In genomic region chr7:49493210-49493609, GRCm38 (mm10) we compare ENCODE assay signal across 9 mouse cellular contexts.
DNase-seq lines count a peak whose midpoint lies in the region; ATAC-seq and TF ChIP-seq lines count a peak whose summit lies in the region.
"Had no signal": no experiment of that assay in that cellular context is flagged by ENCODE, and none has a peak within 500 bp of the region (broad histone marks: within the 10 kb centered on the region; RNA-seq: fewer than 3 reads in every experiment).

No protein-coding gene starts in this region.

- H3K36me3 ChIP-seq in liver, embryonic 15.5 days (replicated peaks) = 0 out of 2 replicates have a peak, but pooled peaks cover 3% of the 10 kb centered on the region
- no peaks in the 10 kb centered on the region for H3K36me3 ChIP-seq in forebrain, embryonic 12.5 days (replicated peaks)
- H3K36me3 ChIP-seq in heart, embryonic 11.5 days (ENCODE audit: control insufficient read depth, insufficient read depth, low read length) = no peaks in the 10 kb centered on the region; the same call in 1 of the 2 replicates

- no peak overlapping the region for H3K9ac ChIP-seq in liver, embryonic 15.5 days
- no peak overlapping the region for H3K9ac ChIP-seq in forebrain, embryonic 12.5 days
- no peak overlapping the region for H3K9ac ChIP-seq in heart, embryonic 11.5 days (ENCODE audit: low read depth, low read length)

- no peak for DNase-seq in gastrocnemius, adult 2 months
- DNase-seq in gastrocnemius, postnatal 4 days (ENCODE audit: low spot score in 2 of 2) = no peak
- peak; percentile 73 for DNase-seq in testis, postnatal 10 days (ENCODE audit: low spot score)
- no peak for DNase-seq in testis, postnatal 14 days (ENCODE audit: low spot score)
- DNase-seq in adipocyte (ENCODE audit: low spot score) = no peak

- H3K4me2 ChIP-seq in liver, embryonic 15.5 days = no peak overlapping the region
- H3K4me2 ChIP-seq in forebrain, embryonic 12.5 days = no peak overlapping the region
- H3K4me2 ChIP-seq in heart, embryonic 11.5 days = no peak overlapping the region

- no peak for ATAC-seq in liver, embryonic 15.5 days (ENCODE audit: insufficient read depth)
- ATAC-seq in forebrain, embryonic 12.5 days (ENCODE audit: low FRiP score) = no peak
- ATAC-seq in heart, embryonic 11.5 days (replicated peaks; ENCODE audit: insufficient number of reproducible peaks, low FRiP score, low TSS enrichment) = no peak

- no peaks in the 10 kb centered on the region for H3K9me3 ChIP-seq in liver, embryonic 15.5 days (replicated peaks)
- no peaks in the 10 kb centered on the region for H3K9me3 ChIP-seq in forebrain, embryonic 12.5 days
- no peaks in the 10 kb centered on the region for H3K9me3 ChIP-seq in heart, embryonic 11.5 days (replicated peaks; ENCODE audit: control insufficient read depth, low read length)

- peak; percentile 76 for TF ChIP-seq CTCF in gastrocnemius, adult 2 months (IDR thresholded peaks at IDR 0.05)

- 58% methylated on average over 4 of the region's 4 CpGs for WGBS in liver, embryonic 15.5 days (ENCODE audit: insufficient replicate concordance)
- 92% methylated on average over 4 of the region's 4 CpGs for WGBS in forebrain, embryonic 12.5 days
- WGBS in heart, embryonic 11.5 days (ENCODE audit: insufficient replicate concordance) = 83% methylated on average over 4 of the region's 4 CpGs

- no peaks in the 10 kb centered on the region for H3K27me3 ChIP-seq in liver, embryonic 15.5 days
- H3K27me3 ChIP-seq in forebrain, embryonic 12.5 days = peaks cover 27% of the 10 kb centered on the region
- no peaks in the 10 kb centered on the region for H3K27me3 ChIP-seq in heart, embryonic 11.5 days (ENCODE audit: control insufficient read depth, insufficient read depth, low read length)

- intact Hi-C loops in gastrocnemius, adult 2 months (cut with DNase I) = loop anchor here (5.0 kb wide), 1 partner anchor 109 kb away; no protein-coding TSS in a partner anchor

- H3K4me1 ChIP-seq in liver, embryonic 15.5 days (replicated peaks) = peaks cover 5% of the 10 kb centered on the region; the same call in 1 of the 2 replicates
- peaks cover 24% of the 10 kb centered on the region for H3K4me1 ChIP-seq in forebrain, embryonic 12.5 days
- H3K4me1 ChIP-seq in heart, embryonic 11.5 days (ENCODE audit: control insufficient read depth, insufficient read depth, low read length) = peaks cover 24% of the 10 kb centered on the region

- H3K4me3 ChIP-seq in gastrocnemius, adult 2 months = no peak overlapping the region
- no peak overlapping the region for H3K4me3 ChIP-seq in liver, embryonic 15.5 days (replicated peaks)
- H3K4me3 ChIP-seq in forebrain, embryonic 12.5 days (replicated peaks) = no peak overlapping the region
- H3K4me3 ChIP-seq in heart, embryonic 11.5 days (ENCODE audit: low read depth, low read length) = no peak overlapping the region
- H3K4me3 ChIP-seq: myocyte had no signal

- no peak overlapping the region for H3K27ac ChIP-seq in gastrocnemius, adult 2 months
- H3K27ac ChIP-seq in liver, embryonic 15.5 days (replicated peaks) = 0 out of 2 replicates have a peak overlapping the region, but pooled peaks have one; percentile 48
- no peak overlapping the region for H3K27ac ChIP-seq in forebrain, embryonic 12.5 days
- no peak overlapping the region for H3K27ac ChIP-seq in heart, embryonic 11.5 days (ENCODE audit: low read depth, low read length)
